Mouse (Mus musculus): ENCODE measurements around the gene Ifrd2. TPM values are rescaled to one million over a fixed set of nuclear protein-coding genes. Genes with fewer than 3 reads are reported as not detected.
"Not testable (repeated sequence)": the region's sequence is repeated elsewhere in the genome, so short reads cannot be mapped to it uniquely, and the experiment has no call there.

Ifrd2 gene
- total RNA-seq, 2 experiments from 2014 or later: 38.0 to 41.1 TPM

DNA sequence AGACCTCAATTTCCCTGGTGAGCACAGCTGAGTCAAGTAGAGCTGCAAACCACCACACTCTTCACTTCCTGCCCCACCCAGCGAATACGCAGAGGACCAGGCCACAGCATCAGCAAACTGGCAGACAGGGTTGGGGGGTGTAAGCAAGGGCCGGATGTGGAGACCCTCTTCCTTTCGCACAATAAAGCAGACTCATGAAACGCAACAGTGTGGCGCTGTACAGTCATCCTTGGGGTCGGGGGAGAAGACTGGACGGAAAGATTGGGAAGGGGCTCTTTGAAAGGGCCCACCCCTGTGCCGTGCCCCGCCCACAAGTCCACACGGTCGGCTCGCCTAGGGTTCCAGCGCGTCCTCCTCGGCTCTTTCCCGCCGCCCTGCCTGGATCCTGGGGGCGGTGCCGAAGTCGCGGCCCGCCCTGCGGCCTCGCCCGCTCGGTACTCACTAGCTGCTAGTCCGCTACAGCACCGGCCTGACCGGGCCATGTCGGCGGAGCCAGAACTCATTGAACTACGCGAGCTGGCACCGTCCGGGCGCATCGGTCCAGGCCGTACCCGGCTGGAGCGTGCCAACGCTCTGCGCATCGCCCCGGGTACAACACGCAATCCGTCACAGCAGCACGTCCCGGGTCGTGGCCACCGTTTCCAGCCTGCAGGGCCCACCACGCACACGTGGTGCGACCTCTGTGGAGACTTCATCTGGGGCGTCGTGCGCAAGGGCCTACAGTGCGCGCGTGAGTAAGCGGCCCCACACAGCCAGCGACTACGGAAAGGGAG is 36.1 kb upstream of the Ifrd2 start, which contains the start of gene Rassf1:
Rassf1 (plus strand) TSS at position 439 of the 773 bp plus-strand sequence.
- peak; percentile 64 to 72 for DNase-seq (ENCODE audit: low spot score in 2 of 2)

DNA sequence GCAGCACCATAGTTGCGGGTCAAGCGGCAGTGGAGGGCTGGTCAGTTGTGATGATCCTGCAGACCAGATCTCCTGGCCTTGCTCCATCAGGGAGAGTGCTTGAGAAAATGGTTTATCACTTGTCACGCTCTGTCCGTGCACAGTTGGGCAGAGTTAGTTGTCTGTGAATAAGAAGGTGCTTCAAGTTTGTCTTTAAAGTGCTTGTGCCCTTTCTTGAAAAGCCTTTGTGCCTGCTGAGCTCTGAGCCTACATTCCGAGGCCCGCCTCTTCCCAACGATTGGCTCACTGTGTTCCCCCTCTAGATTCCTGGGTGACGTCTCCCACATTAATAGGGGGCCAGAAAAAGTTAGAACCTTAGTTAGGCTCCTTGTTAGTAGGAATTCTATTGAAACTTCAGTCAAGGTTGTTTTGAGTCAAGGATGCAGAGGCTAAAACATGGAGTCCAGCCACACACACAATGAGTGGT is 35.5 kb upstream of the Ifrd2 start:
- no peak for DNase-seq (ENCODE audit: low spot score in 2 of 2)

DNA sequence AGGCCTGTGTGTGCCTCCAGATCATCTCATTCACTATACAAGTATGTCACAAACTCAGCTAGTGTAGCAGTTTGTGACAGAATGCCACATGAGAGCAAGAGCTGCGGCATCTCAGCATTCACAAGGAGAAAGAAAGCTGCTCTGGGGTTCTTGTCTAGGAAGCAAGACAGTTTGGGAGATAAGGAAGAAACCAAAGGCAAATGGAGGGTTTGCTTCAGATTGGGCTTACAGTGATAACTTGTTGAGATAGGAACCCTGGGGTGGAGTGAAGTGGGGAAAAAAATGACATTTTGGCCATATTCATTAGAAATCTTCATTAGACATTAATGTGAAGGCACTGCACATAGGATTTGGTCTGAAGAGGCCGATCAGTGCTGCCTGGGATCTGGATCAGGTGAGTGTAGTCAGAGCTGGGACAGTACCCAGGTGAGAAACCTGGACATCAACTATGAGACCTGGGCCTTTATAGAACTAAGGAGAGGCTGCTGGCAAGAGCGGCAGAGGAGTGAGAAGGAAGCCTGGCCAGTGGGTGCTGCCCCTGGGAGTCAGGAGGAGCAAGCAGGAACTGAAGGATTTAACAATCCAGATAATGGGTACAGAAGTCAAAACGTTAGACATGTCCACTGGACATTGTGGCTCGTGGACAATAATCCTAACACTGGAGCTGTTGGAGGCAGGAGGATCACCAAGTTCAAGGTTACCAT is 34.6 kb upstream of the Ifrd2 start:
- DNase-seq (ENCODE audit: low spot score in 2 of 2): no peak

DNA sequence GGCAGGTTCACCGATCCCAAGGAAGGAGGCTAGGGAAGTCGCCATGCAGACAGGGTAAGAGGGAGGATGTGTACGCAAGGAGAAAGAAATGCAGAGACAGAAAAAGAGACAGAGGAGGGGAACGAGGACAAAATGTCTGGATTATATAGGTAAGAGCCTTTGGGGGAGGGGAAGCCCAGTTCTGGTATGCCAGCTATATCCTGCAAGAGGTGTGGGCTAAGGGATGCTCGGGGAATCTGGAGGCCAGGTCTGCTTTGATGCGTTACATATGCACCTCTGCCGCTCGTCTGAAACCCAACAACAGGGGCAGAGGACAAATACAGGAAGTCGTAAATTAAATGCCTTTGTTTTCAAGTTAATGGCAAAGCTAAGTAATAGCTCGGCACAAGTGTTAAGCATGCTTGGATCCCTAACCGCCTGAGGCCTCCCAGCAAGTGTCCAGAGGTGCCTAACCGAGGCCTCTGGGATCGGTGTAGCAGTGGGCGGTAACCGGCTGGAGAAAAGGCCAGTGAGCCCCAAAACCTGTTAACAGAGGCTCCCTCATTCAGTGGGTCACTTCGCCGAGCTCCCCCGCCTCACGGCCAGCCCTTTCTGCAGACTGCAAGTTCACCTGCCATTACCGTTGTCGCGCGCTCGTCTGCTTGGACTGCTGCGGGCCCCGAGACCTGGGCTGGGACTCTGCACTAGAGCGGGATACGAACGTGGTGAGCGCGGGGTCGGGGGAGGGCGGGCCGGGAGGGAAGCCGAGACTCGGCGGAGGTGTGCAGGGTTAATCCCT is 33.7 kb upstream of the Ifrd2 start:
- peak in 1 of 2 experiments; percentile 54 for DNase-seq (ENCODE audit: low spot score in 2 of 2)

GRCm38 (mm10) chr9:107554319-107554825 is 33.1 kb upstream of the Ifrd2 start:
- DNase-seq (ENCODE audit: low spot score in 2 of 2): peak; percentile 89 to 93

GRCm38 (mm10) chr9:107555031-107555457 is 32.4 kb upstream of the Ifrd2 start:
- DNase-seq (ENCODE audit: low spot score in 2 of 2): peak; percentile 53 to 57

DNA sequence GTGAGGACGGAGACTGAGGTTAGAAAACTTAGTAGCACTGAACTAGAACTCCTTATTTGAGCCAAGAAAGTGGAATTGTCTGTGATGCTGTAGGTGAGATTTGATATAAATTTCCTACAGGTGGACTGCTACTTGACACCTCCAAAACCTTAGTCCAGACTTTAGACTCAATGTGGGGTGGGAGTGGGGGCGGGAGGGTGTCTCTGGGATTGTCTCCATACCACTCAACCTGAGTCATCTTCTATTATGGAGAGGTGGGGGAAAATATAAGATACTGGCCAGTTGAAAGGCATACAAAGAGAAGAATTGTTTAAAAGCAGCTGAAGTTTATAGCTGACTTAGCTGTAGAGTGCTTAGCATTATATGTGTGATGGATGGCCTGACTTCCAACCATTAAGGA is 31.7 kb upstream of the Ifrd2 start:
- no peak for DNase-seq (ENCODE audit: low spot score in 2 of 2)

DNA sequence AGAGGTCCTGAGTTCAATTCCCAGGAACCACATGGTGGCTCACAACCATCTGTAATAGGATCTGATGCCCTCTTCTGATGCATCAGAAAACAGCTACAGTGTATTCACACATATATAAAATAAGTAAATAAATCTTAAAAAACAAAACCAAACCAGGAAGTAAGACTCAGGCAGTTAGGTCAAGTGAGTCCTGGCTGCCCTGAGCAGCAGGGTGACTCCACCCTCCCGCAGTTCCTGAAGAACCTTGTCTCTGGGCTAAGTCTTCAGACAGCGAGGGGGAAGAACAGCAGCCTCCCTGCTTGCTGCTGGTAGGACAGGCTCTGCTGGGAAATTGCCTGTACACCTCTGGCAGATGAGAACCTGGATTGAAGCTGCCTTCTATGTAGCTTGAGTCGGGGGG is 31.1 kb upstream of the Ifrd2 start:
- no peak for DNase-seq (ENCODE audit: low spot score in 2 of 2)

- DNase-seq (ENCODE audit: low spot score in 2 of 2): peak; percentile 85 to 86
These were observed 24.3 kb upstream of the Ifrd2 start, which contains the start of gene Tusc2 for GRCm38 (mm10) chr9:107563029-107563581. TSS of gene Tusc2 (plus strand) at chr9:107563255.

DNA sequence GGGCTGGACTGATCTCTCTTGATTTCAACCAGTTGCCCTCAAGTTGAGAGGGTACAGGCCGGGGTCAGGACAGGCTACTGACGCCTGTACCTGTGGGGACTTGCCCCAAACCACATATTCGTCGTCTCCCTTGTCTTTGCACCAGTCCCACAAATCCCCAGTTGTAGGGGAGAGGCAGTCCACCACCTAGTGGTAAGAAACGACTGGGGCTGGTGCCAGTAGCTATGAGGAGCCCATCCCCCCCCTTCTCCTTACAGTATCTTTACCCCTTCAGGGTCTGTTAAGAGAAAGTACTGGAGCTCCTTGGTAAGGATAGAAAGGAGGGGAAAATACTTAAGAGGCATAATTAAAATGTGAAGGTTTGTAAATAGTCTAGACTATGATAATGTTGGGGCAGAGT is 21.9 kb upstream of the Ifrd2 start:
- not testable (repeated sequence) for DNase-seq (ENCODE audit: low spot score in 2 of 2)

DNA sequence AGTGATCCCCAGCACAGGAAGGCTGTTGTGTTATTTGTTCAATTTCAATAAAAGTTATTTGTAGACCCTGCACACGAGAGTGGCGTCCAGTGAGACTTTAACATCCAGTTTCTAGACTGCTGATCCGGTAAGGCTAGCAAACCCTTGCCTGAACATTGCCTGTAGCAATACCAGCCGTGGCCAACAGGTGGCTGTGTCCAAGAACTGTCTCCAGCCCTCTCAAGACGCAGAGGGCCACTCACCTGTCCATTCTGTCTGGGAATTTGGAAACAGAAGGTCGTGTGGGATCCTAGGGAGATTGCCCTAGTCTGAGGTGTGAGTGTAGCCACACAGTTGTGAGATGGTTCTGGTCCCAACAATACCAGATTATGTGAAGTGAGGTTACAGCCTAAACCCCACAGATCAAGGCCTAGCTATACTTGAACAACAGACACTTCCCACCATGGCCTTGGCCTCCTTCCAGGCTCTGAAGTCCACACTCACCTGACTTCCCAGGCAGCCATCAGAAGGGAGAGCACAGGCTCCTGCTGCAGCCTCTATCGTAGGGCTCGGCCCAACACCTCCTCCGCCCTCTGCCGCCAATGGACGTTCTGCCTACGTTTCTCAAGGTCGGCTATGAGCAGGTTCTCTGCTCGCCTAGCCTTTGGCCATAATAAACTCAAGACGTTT is 21.3 kb upstream of the Ifrd2 start:
- peak; percentile 83 to 90 for DNase-seq (ENCODE audit: low spot score in 2 of 2)

- DNase-seq (ENCODE audit: low spot score in 2 of 2): no peak
These were observed 20.6 kb upstream of the Ifrd2 start for GRCm38 (mm10) chr9:107566855-107567254.

DNA sequence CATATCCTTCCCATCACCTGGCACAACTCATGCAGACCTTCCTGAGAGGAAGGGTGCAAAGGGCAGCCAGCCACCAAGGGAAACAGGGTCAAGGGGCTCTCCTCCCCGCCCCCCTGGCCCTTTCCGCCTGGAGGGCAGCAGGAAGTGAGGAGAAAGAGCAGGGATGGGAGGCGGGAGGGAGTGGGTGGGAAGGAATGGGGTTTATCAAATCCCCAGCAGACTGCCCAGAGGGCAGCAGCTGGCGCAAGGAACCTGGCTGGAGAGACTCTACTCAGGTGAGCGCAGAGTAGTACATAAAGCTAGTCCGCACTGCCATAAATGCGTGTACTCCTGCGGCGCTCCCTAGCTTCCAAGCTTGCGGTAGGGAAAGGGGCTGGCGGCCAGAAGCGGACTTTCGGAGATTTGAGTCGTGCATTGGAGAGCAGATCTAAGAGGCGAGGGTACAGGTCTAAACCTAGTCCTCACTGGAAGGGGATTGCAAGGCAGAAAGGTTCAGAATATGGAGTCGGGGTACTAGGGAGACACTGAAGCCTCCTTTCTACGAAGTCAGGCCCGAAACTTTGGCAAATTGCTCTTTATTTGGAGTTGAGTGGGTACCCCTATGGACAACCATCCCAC is 19.6 kb upstream of the Ifrd2 start, which contains the start of gene Hyal2:
Hyal2 (plus strand) TSS at position 244 of the 618 bp plus-strand sequence.
- no peak for DNase-seq (ENCODE audit: low spot score in 2 of 2)

GRCm38 (mm10) chr9:107568331-107569261 is 18.8 kb upstream of the Ifrd2 start:
- peak; percentile 77 to 80 for DNase-seq (ENCODE audit: low spot score in 2 of 2)

DNA sequence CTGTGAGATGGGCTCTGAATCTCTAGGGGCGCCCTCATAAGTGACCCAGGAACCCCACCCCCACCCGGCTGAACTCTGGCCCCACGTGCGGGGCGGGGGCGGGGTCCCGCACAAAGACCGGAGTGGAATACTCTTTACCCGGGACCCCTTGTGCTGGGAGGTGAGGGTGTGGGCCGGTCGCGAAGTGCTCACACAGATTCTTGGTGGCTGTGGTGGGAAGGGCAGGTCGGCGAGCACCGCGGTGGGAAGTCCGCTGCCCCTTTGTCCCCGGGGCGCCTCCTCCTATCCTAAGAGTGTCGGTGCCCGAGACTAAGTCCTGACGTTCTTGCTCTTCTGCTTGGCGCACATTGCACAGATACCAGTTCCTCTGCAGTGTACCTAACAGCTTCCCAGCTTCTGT is 18.2 kb upstream of the Ifrd2 start:
- DNase-seq (ENCODE audit: low spot score in 2 of 2): no peak

DNA sequence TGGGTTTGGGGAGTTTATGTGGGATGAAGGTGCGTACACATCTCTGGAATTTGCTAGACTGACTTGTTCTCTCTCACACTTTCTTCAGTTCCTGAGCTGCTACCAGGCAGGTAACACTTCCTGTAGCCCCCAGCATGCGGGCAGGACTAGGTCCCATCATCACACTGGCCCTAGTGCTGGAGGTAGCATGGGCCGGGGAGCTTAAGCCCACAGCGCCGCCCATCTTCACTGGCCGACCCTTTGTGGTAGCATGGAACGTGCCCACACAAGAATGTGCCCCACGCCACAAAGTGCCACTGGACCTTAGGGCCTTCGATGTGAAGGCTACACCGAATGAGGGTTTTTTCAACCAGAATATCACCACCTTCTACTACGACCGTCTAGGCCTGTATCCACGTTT is 17.4 kb upstream of the Ifrd2 start:
- no peak for DNase-seq (ENCODE audit: low spot score in 2 of 2)

- DNase-seq (ENCODE audit: low spot score in 2 of 2): no peak
These were observed 16.6 kb upstream of the Ifrd2 start for GRCm38 (mm10) chr9:107570845-107571244.

DNA sequence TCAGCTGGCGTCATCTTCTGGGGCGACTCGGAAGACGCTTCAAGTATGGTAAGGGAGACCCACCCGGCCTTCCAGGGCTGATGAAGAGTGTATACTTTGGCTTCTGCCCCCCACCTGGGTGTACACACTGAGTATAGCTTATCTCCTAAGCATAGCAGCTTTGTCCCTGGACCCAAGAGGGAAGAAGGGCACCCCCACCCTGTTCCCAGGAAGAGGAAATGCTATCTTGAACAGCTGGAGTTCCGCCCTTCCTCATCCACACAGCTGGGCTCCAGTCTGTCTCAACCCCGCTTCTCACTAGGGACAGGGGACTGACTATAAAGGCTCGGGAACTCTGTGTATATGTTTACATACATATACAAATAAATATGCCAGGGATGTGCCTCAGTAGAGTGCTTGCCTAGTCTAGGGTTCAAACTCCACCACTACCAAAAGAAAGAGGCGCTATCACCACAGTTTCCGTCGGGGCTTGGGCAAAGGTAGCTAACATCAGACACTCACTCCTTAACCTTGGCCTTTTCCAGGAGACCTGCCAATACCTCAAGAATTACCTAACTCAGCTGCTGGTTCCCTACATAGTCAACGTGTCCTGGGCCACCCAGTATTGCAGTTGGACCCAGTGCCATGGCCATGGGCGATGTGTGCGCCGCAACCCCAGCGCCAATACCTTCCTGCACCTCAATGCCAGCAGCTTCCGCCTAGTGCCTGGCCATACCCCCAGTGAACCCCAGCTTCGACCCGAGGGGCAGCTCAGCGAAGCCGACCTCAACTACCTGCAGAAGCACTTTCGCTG is 15.7 kb upstream of the Ifrd2 start:
- DNase-seq (ENCODE audit: low spot score in 2 of 2): no peak

Measured in adrenal gland, adult 18-20 months (tissue).